Mouse (Mus musculus) left cerebral cortex, postnatal 10 days (tissue): ENCODE measurements around the gene Cenpx. TPM values are rescaled to one million over a fixed set of nuclear protein-coding genes. Genes with fewer than 3 reads are reported as not detected.
"Not testable (repeated sequence)": the region's sequence is repeated elsewhere in the genome, so short reads cannot be mapped to it uniquely, and the experiment has no call there.

ENCODE experiments used
- DNase-seq, 2 experiments: peaks; one replicate each; pipeline ENCODE4 v3.0.0; 2021 to 2022; ENCODE audit warnings: low spot score in 2 of 2, mixed read lengths in 1 of 2; ENCODE audit errors: extremely low spot score in 1 of 2
- intact Hi-C: fragments of 180-260 bp; cut with DNase I; formaldehyde crosslinking; loops from one replicate; pipeline ENCODE4 v1.15.1; 2025
- total RNA-seq, 2 experiments: library from RNA; stranded (reverse); gene quantifications; 2 replicates each; pipeline ENCODE4 v1.2.3; 2021

The Cenpx gene
- 10 to 100 TPM; 24.5 to 26.0 TPM for total RNA-seq

DNA sequence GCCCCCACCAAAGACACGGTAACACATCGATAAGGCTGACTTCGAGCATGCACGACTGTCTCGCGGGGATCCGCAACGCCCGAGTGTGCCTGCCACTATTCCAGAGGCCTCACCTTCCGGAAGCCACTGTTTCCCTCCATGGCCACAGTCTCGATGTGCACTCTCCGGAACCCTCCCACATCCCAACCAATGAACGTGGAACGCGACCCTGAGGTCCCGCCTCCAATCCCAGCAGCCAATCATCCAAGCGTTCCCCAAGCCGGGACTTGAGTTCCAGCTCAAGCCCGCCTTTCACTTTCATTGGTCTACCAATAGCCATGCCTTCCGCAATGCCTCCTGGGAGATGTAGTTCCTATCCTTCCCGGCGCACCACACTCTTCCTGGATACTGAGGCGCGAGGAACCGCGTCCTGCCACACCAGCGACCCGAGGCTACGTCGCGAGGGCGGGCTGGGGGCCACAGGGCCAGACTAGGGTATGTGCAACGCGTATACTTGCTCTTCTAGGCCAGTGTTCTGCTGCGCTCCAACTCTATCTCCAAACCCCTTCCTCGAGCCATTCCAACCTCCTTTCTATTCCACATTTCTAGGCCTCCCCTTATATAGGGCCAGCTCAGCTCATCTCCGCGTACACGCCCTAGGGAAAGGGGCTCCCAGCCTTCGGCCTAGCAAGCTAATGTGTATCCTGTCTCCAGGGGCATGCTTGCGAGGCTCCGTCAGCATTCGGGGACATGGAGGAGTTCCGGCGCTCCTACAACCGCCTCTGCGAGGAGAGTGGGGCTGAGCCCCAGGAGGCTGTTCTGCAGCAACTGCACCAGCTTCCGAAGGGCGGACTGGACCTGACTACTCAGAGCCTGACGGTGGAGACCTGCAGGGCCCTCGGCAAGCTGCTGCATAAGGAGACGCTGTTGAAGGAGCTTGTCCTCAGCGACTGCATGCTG is at the start of gene Cenpx, which contains the start of gene Lrrc45:
Cenpx (minus strand) TSS at position 159 of the 939 bp plus-strand sequence.
Lrrc45 (plus strand) TSS at position 346 of the 939 bp plus-strand sequence.
- intact Hi-C loops = loop anchor here (2.0 kb wide), 1 partner anchor 55 kb away; no protein-coding TSS in a partner anchor
- DNase-seq = peak; percentile 97 to 99

DNA sequence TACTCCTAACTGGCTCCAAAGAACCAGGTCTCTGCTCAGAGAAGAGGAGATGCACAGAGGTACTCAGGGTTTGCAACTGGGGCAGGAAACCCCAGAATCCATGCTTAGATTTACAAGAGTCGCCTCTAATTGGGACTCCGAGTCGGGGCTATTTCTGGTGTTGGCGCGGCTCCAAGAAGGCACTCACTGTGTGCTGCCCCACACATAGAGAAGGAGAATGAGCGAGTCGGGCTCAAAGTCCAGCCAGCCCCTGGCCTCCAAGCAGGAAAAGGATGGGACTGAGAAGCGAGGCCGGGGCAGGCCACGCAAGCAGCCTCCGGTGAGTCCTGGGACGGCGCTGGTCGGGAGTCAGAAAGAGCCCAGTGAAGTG is 49.1 kb upstream of the Cenpx start, which contains the start of gene Hmga1b:
Hmga1b (plus strand) TSS at position 123 of the 370 bp plus-strand sequence.
- DNase-seq, intact Hi-C loops: not testable (repeated sequence)

DNA sequence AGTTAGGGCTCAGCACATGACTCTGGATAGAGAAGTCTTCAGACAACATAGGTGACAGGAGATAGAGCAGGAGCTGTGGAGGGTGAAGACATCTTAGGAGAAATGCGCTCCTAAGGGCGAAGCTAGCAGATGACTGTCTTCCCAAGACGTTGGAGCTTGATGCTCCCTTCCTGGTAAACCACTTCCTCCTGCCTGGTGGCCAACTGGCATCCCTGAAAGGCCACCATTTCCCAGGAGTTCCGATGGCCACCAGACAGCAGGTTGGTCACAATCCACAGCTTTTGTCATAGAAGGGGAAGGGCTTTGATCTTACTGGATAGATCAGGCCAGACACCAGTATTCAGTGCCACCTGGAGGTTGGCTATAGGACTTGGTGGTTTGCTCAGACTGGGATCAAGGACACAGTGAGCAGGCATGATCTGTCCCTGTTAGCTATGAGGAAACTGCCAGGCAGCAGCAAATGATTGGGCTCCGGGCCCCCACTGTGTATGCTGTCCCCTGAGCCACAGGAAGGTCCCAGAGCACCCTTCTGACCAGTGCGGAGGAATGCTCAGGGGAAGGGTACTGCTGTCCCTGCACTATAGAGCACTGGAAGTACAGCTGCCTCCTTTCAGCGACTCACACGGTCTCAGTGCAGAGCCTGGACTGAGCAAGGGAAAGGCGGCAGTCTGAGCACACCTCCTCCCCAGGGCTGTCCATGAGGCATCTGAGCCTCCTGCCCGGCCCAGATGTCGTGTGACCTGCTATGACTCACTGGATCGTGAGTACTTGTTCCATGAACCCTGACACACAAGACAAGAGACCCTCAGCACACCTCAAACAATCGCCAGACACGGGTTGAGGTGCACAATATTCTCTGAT is 48.5 kb upstream of the Cenpx start:
- no peak for DNase-seq
- intact Hi-C loops = no loop called here

DNA sequence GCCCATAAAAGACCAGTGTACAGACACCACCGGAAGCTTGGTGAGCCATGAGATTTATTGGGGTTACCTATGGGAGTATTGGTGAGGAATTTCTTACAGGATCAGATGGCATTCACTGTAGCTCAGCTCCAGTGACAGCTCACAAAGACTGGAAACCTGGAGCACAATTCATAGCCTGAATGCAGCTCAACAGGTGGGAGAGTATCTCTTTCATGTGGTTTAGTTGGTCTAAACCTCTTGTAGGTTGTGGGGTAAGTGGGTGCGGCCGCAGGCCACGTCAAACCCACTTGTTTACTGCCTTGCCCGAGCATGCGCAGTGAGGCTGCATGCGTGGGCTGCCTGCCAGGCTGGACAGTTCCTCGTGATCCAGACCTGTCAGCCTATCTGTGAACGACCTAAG is 46.7 kb upstream of the Cenpx start:
- intact Hi-C loops = no loop called here
- no peak for DNase-seq

DNA sequence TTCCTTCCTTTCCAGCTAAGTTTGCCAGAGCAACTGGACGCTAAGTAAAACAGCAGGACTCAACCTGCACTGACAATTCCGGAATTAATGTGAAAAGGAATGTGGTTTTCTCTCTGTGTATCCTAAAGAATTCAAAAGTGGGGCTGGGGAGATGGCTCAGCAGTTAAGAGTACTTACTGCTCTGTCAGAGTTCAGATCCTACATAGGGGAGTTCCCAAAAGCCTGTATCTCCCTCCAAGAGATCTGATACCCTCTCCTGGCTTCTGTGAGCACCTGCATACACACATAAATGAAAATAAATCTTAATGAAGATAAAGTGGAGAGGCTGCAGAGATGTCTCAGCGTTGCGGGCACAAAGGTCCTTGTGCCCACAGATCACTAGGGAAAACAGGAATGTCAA is 38.1 kb upstream of the Cenpx start:
- intact Hi-C loops = no loop called here
- DNase-seq = no peak

DNA sequence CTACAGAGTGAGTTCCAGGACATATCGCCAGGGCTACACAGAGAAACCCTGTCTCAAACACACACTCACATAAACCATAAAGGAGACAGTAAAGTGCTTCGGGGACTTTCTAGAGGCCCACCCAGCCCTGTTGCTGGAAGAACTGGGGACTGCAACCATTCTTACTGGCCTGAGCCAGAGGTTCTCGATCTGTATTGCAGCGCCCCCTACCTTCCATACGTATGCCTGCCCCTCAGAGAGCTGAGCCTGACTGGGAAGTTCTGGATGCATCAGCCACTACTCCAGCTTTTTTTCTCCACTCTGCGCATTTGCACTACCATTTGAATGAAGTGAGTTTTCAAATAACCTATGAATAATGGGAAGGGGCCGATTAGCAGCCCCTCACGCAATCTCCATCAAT is 35.9 kb upstream of the Cenpx start:
- intact Hi-C loops = no loop called here
- DNase-seq = no peak

DNA sequence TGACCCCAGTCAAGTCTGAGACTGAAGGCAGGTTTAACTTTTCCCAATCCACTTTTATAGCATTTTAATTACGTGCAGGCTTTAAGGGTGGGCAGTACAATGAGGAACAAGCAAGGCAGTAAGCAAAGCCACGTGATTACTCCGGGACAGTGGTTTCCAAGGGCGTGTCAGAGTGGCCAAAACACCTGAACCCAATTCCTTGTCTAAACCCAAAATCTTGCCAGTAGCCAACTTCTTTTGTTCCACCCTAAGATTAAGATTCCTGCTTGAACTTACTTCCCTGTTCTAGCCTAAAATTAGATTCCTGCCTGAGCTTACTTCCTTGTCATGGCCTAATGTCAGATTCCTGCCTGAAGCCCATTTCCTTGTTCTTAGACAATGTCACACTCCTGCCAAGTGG is 34.4 kb upstream of the Cenpx start:
- DNase-seq = no peak
- intact Hi-C loops = no loop called here

DNA sequence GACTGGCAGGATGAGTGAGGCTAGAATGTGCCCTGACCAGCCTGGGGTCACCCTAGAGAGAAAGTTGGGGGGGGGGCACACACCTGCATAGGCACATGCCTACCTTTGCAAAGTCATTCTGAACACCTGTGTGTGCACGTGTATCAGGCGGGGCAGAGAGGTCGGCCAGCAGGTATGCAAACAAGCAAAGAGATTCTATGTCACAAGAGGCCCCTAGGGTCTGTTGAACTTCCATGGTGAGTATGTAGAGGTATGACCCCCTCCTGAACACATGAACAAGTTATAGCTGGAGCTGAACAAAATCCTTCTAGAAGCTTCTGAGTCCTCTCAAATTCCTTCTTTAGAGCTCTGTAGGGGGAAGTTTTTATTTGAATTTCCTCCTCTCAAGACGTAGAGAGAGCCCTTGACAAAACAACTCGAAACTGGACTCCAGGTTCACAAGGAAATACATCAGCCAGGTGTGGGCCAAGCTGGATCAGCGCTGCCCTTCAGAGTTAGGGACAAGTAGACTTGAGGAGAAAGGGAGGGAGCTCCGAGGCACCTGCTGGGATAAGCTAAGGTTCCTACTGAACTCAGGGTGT is 30.7 kb upstream of the Cenpx start:
- no peak for DNase-seq
- intact Hi-C loops = no loop called here

DNA sequence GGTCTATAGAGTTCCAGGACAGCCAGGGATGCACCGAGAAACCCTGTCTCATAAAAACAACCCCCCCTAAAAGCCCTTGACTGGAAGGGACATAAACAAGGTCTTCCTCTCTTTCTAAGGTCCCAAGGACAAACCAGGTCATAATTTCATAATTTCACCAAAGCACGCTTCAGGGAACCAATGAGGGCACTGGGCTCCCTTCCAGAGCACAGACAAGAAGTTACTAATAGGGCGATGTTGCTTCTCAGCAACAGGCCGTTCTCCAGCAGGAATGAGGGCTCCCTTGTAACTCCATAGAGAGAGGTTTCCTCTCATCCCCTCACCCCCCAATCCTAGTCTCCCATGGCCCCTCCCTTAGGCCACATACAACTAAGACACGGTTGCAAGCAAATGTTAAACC is 27.4 kb upstream of the Cenpx start:
- intact Hi-C loops = no loop called here
- DNase-seq = no peak

DNA sequence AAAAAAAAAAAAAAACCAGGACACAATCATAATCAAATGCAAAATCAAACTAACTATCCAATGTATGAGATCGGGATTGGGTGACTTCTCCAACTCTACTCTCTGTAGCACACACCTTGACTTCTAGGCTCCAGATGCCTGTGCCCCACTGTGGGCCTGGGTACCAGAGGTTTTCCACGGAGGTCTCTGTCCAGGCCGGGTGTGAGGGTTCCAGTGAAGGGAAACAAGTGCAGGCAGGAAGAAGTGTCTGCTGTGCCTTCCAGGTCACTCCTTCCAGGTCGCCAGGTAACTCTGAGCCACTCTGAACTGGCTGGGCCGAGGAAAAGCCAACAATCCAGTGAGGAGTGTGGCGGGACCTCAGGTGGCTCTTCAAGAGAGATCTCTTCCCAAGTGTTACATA is 22.9 kb upstream of the Cenpx start:
- intact Hi-C loops = no loop called here
- DNase-seq = no peak

DNA sequence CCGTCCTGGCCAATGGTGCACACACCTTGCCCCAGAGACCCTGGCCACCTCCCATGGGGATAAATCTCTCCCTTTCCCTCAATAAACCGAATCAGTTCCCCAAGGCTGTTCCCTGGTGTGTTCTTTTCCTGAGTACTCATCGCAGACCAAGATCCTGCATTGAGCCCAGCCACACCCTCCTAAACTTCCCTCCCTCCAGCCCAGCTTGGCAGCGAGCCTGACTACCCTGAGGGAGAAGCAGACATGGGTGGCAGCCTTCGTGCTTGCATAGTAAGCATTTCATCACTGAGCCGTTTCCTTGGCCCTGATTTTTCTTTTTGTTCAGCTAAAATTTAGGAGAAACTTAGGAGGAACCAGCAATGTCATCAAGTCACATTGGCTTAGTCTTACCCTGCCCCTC is 20.0 kb upstream of the Cenpx start:
- DNase-seq = peak in 1 of 2 experiments; percentile 65
- intact Hi-C loops = no loop called here

DNA sequence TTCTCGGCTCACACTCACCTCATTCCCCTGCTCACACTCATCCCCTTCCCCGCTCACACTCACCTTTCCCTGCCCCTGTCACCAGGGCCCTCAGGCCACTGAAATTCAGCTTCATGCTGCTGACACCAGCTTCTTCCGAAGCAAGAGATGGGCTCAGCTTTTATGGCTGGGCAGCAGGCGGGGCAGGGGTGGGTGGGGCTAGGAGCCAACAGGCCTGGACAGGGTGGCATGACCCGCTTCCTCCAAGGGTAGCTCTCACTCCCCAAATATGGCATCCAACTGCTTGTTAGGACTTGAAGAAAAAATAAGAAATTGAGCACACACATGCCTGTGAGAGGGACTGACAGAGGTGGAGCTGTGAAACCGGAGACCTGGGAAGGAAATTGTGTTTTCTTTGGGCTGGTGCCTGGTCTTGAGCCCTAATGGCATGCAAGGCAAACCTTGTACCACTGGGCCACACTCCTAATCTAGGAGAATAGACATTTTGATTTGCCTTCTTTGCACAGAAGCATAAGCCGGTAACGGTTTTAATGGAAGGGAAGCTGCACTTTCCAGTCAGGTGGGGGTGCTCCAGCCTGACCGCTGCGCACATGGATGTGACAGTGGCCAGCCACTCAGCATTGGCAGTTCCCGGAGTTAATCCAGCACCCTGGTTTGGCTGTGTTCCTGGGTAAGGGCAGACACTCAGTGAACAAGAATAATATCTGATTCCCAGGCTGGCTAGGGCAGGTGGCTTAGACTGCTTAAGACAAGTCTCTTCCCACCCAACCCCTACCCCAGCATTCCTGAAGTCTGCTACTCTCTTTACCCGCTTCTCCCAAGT is 18.5 kb upstream of the Cenpx start, which contains the start of gene Cbr2:
Cbr2 (minus strand) TSS at position 257 of the 823 bp plus-strand sequence.
- intact Hi-C loops = no loop called here

DNA sequence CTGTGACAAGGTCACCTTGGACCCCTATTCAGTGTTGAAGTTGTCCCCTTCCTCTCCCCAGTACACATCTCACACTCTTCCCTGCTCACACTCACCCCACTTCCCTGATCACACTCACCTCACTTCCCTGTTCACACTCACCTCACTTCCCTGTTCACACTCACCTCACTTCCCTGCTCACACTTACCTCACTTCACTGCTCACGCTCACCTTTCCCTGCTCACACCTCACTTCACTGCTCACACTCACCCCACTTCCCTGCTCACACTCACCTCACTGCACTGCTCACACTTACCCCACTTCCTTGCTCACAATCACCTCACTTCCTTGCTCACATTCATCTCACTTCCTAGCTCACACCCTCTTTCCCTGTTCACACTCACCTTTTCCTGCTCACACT is 17.9 kb upstream of the Cenpx start:
- no peak for DNase-seq
- intact Hi-C loops = no loop called here

More for the DNA sequence above, 18.5 kb upstream of the Cenpx start, which contains the start of gene Cbr2:
- DNase-seq = no peak

DNA sequence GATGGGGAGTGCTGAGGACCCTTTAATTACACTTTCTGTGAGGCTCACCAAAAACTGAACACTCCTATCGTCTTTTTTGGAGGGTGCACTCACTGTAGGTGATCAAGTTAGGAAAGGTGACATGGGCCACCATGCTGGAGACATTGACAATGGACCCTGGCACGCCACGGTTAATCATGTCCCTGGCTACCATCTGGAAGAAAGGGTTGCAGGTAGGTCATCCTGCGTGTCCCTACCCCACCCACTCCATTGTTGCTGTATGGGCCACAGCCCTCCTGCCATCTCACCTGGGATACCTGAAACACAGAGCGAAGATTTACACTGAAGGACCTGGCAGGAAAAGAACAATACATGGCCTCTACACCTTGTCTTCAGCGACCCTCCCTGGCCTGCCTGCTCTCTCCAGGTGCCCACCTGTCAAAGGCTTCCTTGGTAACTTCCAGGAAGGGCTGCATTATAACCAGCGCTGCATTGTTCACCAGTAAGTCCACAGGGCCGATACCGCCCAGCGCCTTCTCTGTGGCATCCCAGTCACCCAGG is 16.9 kb upstream of the Cenpx start:
- intact Hi-C loops = no loop called here
- no peak for DNase-seq

DNA sequence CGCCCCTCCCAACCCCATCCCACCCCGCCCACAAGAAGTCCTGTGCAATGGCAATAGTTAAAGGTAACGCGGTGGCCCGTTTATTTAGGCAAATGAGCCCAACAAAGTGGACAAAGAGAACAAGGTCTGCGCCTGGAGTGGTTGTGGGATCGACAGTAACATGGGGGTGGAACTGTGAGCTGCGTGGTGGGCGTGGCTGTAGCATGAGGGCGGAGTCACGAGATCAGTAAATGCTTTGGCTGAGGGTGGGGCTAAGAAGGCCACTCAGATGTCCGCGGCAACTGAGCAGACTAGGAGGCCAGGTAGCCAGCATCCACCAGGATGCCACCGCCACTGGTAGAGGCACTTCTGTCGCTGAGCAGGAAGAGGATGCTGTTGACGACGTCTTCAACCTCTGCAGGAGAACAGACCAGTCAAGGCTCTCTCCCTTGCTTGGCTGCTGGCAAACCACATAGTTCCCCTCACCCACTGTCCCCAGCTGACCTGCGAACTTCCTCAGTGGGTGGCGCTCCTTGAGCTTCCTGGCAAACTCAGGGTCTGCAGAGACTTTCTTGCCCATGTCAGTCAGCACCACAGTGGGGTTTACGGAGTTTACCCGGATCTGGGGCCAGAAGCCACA is 16.0 kb upstream of the Cenpx start:
- intact Hi-C loops = not testable (repeated sequence)
- peak in 1 of 2 experiments; percentile 63 for DNase-seq

DNA sequence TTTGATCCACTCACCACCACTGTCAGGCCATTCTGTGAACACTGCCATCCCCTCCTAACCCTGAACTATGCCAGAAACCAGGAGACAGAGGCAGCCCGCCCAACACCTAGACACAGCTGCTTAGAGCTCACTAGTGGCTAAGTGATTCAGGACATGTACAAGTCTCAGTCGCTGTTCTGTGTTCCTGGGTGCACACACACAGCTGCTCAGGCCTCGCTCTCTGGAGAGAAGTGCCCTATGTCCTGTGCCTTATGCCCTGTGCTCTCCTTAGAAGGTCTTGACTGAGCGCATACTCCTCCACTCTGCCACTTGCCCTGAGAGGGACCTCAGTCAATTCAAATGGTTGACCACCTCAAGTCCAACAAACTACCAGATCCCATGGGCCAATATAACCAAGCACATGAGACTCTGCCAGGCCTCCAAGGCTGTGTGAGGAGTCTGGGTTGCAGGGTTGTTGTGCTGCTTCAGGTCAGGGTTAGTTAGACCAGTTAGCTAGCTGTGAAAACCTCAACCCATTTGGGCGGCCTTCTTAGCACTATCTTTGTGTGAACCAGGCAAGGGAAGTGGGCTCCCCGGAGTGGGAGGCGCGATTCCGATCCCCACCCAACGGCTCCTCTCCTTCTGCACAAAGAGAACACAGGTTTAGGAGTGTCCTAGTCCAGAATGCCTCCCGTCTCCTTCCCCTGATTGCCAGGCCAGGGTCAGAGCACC is 15.1 kb upstream of the Cenpx start:
- no peak for DNase-seq
- intact Hi-C loops = no loop called here

DNA sequence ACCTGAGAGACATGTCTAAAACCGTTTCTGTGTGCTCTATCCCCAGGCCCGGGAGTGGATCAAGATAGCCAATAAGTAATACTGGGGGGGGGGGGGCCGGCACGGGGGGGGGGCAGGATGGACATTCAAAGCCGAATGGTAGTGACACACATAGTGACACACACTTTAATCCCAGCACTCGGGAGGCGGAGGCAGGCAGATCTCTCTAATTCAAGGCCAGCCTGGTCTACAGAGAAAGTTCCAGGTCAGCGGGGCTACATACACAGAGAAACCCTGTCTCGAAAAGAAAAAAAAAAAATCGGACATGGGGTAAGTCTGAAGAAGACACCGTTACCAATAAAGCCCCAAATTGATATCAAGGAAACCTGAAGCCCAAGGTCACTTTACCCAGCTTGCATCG is 14.0 kb upstream of the Cenpx start:
- intact Hi-C loops = no loop called here
- DNase-seq = no peak
